ENCODE assay signal across 12 mouse cellular contexts in genomic region chrX:51948071-51948470, GRCm38 (mm10). TPM values are rescaled to one million over a fixed set of nuclear protein-coding genes. Genes with fewer than 3 reads are reported as not detected.
A peak's percentile ranks its signal among the peaks of the same experiment; 100 is the strongest.
DNase-seq lines count a peak whose midpoint lies in the region; ATAC-seq lines count a peak whose summit lies in the region.
"Had no signal": no experiment of that assay in that cellular context is flagged by ENCODE, and none has a peak within 500 bp of the region (broad histone marks: within the 10 kb centered on the region; RNA-seq: fewer than 3 reads in every experiment).

No protein-coding gene starts in this region.

- 87% methylated on average over 3 of the region's 3 CpGs for WGBS in midbrain, embryonic 13.5 days

- H3K36me3 ChIP-seq in midbrain, embryonic 13.5 days: no peaks in the 10 kb centered on the region

- ATAC-seq in midbrain, embryonic 13.5 days: no peak
- ATAC-seq: forebrain, embryonic 16.5 days had no signal

- no peaks in the 10 kb centered on the region for H3K27me3 ChIP-seq in midbrain, embryonic 13.5 days

- H3K9ac ChIP-seq in midbrain, embryonic 13.5 days (replicated peaks): no peak overlapping the region

- H3K4me2 ChIP-seq in midbrain, embryonic 13.5 days (replicated peaks): no peak overlapping the region

- no peaks in the 10 kb centered on the region for H3K9me3 ChIP-seq in midbrain, embryonic 13.5 days

- no peak overlapping the region for H3K4me3 ChIP-seq in midbrain, embryonic 13.5 days (replicated peaks)

- no peak overlapping the region for H3K27ac ChIP-seq in midbrain, embryonic 13.5 days

- no peaks in the 10 kb centered on the region for H3K4me1 ChIP-seq in midbrain, embryonic 13.5 days (replicated peaks)

- DNase-seq in adrenal gland, adult (ENCODE audit: inconsistent age in 2 of 2, low spot score in 1 of 2): peak; percentile 36 to 59
- no peak for DNase-seq in adrenal gland, postnatal 4 days (ENCODE audit: low spot score in 2 of 2)
- peak; percentile 48 for DNase-seq in testis, postnatal 10 days (ENCODE audit: low spot score)
- DNase-seq in testis, postnatal 14 days (ENCODE audit: low spot score): no peak
- DNase-seq in heart, postnatal 4 days: peak; percentile 60
- no peak for DNase-seq in thymus, postnatal 14 days
- DNase-seq in right cerebral cortex, postnatal 25 days: no peak
- DNase-seq: right cerebral cortex, postnatal 4 days; thymus, postnatal 36 days had no signal

RNA-seq across cellular contexts. Expression of gene 1700080O16Rik, which starts 24.5 kb away (rescaled TPM):
- not detected for total RNA-seq in adrenal gland, postnatal 4 days (2021)
- not detected for total RNA-seq in heart, postnatal 4 days (2021)
- polyA plus RNA-seq in midbrain, embryonic 13.5 days (2015; fragmentation: Nextera tagmentation; extraction: Ambion mirVana): not detected in 2 replicates
- total RNA-seq: left cerebral cortex, postnatal 25 days had no signal
- polyA plus RNA-seq: forebrain, embryonic 16.5 days had no signal

Comparison
In these comparisons a context has a peak if more than half of its experiments do, and no peak if none do; other contexts are left out.
1. DNase-seq: peak in adrenal gland, adult (2 of 2), testis, postnatal 10 days (single experiment) and heart, postnatal 4 days (single experiment); none in adrenal gland, postnatal 4 days (0 of 2), testis, postnatal 14 days (single experiment), thymus, postnatal 14 days (single experiment) and right cerebral cortex, postnatal 25 days (single experiment).